Mouse (Mus musculus) kidney, adult 9 months (tissue): ENCODE measurements around the gene Selplg.
"Not testable (repeated sequence)": the region's sequence is repeated elsewhere in the genome, so short reads cannot be mapped to it uniquely, and the experiment has no call there.

Source experiments
- DNase-seq: peaks from one replicate; pipeline ENCODE4 v3.0.0; 2022

The Selplg gene

DNA sequence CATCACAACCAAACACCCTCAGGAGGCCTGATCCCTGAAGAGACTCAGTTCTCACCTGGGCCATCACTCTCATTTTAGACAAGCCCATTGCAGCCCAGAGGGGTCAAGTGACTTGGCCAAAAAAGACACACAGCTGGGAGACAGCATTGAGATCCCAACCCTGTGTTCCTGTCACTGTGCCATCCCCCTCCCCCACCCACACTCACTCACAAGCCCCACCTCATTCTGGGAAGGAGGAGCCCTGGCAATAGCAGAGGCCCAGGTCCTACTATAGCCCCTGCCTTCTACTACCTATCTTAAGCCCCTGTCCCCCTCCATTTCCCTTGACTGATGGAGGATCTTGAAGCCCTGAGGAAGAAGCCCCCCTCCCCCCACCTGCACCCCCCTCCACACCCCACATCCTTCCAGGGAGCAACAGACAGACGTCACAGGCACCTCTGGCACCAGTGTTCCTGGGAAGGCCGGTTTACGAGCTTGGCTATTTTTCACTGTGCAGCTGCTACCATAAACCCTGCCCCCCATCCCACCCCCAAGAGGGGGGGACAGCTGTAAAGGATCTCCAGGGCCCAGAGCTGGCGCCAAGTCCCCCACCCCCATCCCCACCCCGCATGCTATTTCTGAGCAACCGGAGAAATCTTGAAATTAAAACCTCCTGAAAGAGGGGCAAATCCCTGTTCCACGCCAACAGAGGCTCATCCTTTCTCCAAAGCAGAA lies 43.2 kb downstream of the Selplg start:
- peak; percentile 53 for DNase-seq

GRCm38 (mm10) chr5:113788645-113789044 lies 43.8 kb downstream of the Selplg start:
- DNase-seq = no peak

DNA sequence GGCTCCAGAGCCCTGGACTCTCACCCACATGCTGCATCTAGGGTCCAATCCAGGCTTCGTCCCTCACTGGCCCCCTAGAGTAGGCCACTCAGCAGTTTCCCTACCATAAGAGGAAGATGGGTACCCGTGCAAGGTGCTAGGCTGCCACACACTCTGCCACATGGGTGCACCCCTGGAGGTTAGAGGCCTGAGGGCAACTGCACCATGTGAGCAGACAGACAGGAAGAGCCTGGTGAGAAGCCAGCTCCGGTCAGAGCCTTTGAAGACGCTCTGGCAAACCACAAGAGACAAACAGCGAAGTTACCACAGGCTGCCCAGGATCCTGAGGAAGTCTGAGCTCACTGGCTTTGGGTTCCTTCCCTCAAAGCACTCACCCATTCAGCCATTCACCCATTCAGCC lies 45.5 kb downstream of the Selplg start:
- DNase-seq = no peak

GRCm38 (mm10) chr5:113784104-113784503 lies 48.3 kb downstream of the Selplg start:
- not testable (repeated sequence) for DNase-seq

- DNase-seq = peak; percentile 56
Observed at GRCm38 (mm10) chr5:113783581-113784001, 48.9 kb downstream of the Selplg start.

GRCm38 (mm10) chr5:113782624-113783023 lies 49.8 kb downstream of the Selplg start:
- peak; percentile 56 for DNase-seq

DNA sequence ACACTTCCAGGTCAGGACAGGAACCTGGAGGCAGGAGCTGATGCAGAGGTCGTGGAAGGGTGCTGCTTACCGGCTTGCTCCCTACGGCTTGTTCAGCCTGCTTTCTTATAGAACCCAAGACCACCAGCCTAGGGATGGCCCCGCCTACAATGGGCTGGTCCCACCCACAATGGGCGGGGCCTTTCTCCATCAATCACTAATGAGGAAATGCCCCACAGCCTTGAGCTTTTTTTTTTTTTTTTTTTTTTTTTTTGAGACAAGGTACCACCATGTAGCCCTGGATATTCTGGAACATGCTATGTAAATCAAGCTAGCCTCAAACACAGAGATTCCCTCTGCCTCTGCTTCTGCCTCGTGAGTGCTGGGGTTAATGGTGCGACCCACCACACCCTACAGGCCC lies 50.6 kb downstream of the Selplg start:
- DNase-seq = no peak

GRCm38 (mm10) chr5:113781254-113781653 lies 51.2 kb downstream of the Selplg start:
- no peak for DNase-seq

GRCm38 (mm10) chr5:113780763-113781162 lies 51.7 kb downstream of the Selplg start:
- DNase-seq = no peak

DNA sequence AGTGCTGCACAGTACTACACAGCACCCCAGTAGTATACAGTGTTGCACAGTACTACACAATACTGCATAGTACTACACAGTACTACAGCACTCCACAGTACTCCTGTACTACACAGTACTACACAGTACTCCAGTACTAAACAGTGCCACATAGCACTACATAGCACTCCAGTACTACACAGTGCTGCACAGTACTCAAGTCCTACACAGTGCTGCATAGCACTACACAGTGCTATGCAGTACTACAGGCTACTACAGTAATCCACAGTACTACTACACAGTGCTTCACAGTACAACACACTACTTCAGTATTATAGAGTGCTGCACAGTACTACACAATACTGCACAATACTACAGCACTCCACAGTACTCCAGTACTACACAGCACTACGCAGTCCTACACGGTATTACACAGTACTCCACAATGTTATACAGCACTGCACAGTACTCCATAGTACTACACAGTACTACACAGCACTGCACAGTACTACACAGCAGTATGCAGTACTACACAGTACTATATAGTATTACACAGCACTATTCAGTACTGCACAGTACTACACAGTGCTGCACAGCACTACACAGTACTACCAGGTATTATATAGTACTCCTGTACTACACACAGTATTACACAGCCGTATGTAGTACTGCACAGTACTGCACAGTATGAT lies 52.2 kb downstream of the Selplg start:
- no peak for DNase-seq

DNA sequence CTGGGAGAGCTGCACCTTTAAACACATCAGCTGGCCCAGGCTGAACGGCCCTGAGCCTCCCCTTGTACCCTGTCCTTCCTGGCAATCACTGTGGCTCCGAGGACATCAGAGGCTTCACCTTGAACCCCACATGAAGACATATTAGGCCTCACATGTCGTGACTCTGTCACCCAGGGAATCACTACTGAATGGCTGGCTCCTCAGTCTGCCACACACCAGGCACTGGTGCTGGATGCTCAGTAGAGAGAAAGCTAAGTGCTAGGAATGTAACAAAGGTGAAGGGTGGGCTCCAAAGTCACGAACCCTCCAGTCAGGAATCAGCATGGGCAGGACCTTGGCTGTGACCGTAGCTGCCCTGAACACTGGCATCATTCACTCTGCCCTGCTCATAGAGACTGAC lies 52.9 kb downstream of the Selplg start:
- DNase-seq = no peak

GRCm38 (mm10) chr5:113777728-113778127 lies 54.7 kb downstream of the Selplg start:
- peak; percentile 59 for DNase-seq

DNA sequence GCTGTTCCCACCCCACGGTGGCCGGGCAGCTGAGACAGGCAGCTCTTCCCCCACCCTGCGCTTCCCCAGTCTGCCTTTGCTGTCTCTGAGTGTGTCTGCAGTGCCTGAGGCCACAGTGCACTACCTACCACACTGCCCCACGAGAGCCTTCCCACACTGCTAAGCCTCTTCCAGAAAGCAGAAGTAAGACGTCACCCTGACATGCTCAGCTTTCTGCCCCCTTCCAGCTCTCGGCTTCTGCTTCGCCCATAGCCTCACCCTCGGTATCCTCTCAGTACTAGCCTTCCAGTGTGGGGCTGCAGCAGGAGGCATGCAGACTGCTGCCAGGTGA lies 55.6 kb downstream of the Selplg start:
- DNase-seq = no peak

- peak; percentile 75 for DNase-seq
Observed at GRCm38 (mm10) chr5:113776128-113776895, 56.1 kb downstream of the Selplg start.

DNA sequence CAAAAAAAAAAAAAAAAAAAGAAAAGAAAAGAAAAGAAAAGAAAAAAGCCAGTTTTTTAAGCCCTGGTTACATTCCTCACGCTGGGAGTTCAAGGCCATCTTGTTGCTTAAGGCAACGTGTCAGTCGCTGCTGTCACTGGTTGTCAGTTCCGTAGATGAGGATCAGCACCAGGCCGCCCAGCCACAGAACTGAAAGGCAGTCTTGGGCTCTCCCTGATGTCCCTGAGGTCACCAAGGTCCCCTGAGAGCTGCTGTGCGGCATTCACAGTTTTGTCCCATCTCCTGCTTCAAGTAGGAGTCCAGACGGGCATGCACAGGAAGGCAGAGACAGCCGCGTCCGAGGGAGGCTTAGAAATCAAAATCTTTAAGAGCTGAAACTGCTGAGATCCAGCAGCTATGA lies 56.9 kb downstream of the Selplg start:
- no peak for DNase-seq

DNA sequence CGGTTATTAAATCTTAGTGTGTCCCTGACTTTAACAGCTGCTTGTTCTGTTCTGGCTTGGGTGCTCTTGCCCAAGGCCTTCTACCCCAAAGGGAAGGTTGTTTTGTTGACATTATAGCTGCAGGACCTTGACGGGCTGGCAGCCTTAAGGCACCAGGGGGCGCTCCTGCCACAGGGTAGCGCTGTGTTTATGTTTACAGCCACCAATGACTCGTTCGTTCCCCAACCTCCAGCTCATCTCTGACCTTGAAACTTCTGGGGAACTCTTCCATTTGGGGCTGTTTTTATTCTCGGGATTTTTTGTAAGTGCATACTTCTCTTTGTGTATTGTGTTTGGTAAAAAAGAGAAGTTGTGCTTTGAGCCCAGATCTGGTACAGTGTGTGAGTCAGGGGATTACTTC lies 58.8 kb downstream of the Selplg start:
- peak; percentile 94 for DNase-seq

- DNase-seq = no peak
Observed at GRCm38 (mm10) chr5:113772905-113773519, 59.4 kb downstream of the Selplg start.

DNA sequence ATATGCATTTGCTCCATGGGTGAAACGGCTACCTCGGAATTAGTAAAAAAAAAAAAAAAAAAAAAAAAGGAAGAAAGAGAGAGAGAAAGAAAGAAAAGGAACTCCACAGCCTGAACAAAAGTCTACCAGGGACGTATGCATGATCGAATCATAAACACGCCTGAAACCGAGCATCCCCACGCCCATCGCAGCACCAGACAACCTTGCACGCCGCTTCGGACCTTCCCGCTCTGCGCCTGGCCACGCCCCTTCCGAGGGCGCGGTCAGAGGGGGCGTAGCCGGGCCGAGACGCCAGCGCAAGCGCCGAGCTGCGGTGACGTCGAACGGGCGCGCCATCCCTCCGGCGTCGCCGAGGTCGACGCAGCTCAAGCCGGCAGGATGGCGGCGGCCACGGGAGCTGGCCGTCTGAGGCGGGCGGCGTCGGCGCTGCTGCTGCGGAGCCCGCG lies 60.0 kb downstream of the Selplg start, which contains the start of the genes Sart3 and Iscu:
TSS of gene Sart3 (minus strand) at position 61 of the 446 bp plus-strand sequence.
TSS of gene Iscu (plus strand) at position 299 of the 446 bp plus-strand sequence.
- peak; percentile 93 for DNase-seq

GRCm38 (mm10) chr5:113771213-113772162 lies 61.0 kb downstream of the Selplg start:
- peak; percentile 92 for DNase-seq

DNA sequence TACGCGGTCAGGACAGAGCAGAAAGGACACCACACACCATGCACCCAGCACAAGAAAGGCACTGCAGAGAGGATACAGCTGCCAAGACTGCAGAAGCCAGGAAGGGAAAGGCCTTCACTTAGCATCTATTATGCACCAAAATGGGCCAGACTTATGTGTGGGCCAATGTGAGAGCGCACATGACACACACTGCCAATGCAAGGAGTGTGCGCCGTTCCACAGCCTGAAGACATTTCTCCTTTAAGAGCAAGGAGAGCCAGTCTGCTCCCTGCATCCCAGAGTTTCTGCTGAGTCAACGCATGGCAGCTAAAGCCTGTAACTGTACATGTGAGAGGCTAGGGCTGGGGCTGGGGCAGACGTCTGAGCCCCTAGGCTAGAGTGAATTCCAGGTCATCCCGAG lies 63.6 kb downstream of the Selplg start:
- DNase-seq = no peak
